Mouse (Mus musculus): ENCODE measurements around the gene Rheb.

The Rheb gene

GRCm38 (mm10) chr5:24797858-24798257 lies 44.6 kb downstream of the Rheb start:
- DNase-seq (ENCODE audit: low spot score in 2 of 2): peak in 1 of 2 experiments; percentile 22

GRCm38 (mm10) chr5:24792961-24793360 lies 49.5 kb downstream of the Rheb start:
- peak in 1 of 2 experiments; percentile 10 for DNase-seq (ENCODE audit: low spot score in 2 of 2)

- no peak for DNase-seq (ENCODE audit: low spot score in 2 of 2)
These were observed 59.5 kb downstream of the Rheb start for GRCm38 (mm10) chr5:24782957-24783356.

GRCm38 (mm10) chr5:24781048-24781447 lies 61.4 kb downstream of the Rheb start:
- peak in 1 of 2 experiments; percentile 32 for DNase-seq (ENCODE audit: low spot score in 2 of 2)

- peak in 1 of 2 experiments; percentile 58 for DNase-seq (ENCODE audit: low spot score in 2 of 2)
These were observed 62.4 kb downstream of the Rheb start for GRCm38 (mm10) chr5:24779881-24780512.

- peak in 1 of 2 experiments; percentile 30 for DNase-seq (ENCODE audit: low spot score in 2 of 2)
These were observed 63.1 kb downstream of the Rheb start for GRCm38 (mm10) chr5:24779321-24779720.

GRCm38 (mm10) chr5:24778843-24779140 lies 63.6 kb downstream of the Rheb start:
- peak in 1 of 2 experiments; percentile 58 for DNase-seq (ENCODE audit: low spot score in 2 of 2)

- peak in 1 of 2 experiments; percentile 42 for DNase-seq (ENCODE audit: low spot score in 2 of 2)
These were observed 64.2 kb downstream of the Rheb start for GRCm38 (mm10) chr5:24778082-24778842.

- peak in 1 of 2 experiments; percentile 60 for DNase-seq (ENCODE audit: low spot score in 2 of 2)
These were observed 65.7 kb downstream of the Rheb start for GRCm38 (mm10) chr5:24776681-24777080.

- DNase-seq (ENCODE audit: low spot score in 2 of 2): peak in 1 of 2 experiments; percentile 51
These were observed 67.9 kb downstream of the Rheb start for GRCm38 (mm10) chr5:24774549-24774948.

- DNase-seq (ENCODE audit: low spot score in 2 of 2): no peak
These were observed 84.6 kb downstream of the Rheb start, which contains the start of gene Crygn for GRCm38 (mm10) chr5:24757816-24758215. TSS of gene Crygn (minus strand) at chr5:24758008.

- DNase-seq (ENCODE audit: low spot score in 2 of 2): no peak
These were observed 85.5 kb downstream of the Rheb start for GRCm38 (mm10) chr5:24756931-24757330.

Data from urinary bladder, postnatal 4 days (tissue).